Mouse (Mus musculus) midbrain, embryonic 11.5 days (tissue): ENCODE results near the gene Sv2c. TPM values are rescaled to one million over a fixed set of nuclear protein-coding genes. Genes with fewer than 3 reads are reported as not detected.

Source experiments
- ATAC-seq: fragments of 200-750 bp; cut with Nextera tagmentation; 2 replicates; pipeline ENCODE4 v1.8.0; 2017; ENCODE audit warnings: moderate TSS enrichment, moderate library complexity; ENCODE audit not compliant: low FRiP score
- DNase-seq: peaks from one replicate; pipeline ENCODE4 v3.0.0; 2015; ENCODE audit warnings: low spot score; ENCODE audit errors: missing footprints
- H3K27ac ChIP-seq: fragments of 300-500 bp; sonication (generic); 2 replicates; pipeline ENCODE4 v1.5.1; 2014; ENCODE audit warnings: low read depth, low read length
- H3K27me3 ChIP-seq: fragments of 300-500 bp; sonication (generic); 2 replicates; pipeline ENCODE4 v1.6.1; 2014; ENCODE audit warnings: mild to moderate bottlenecking, low read length, moderate library complexity, mixed read lengths; ENCODE audit not compliant: control insufficient read depth, insufficient read depth
- H3K36me3 ChIP-seq: fragments of 300-500 bp; sonication (generic); 2 replicates; pipeline ENCODE4 v1.6.1; 2014; ENCODE audit warnings: mild to moderate bottlenecking, low read length, moderate library complexity, mixed read lengths; ENCODE audit not compliant: control insufficient read depth, insufficient read depth
- H3K4me1 ChIP-seq: fragments of 300-500 bp; sonication (generic); 2 replicates; pipeline ENCODE4 v1.6.1; 2014; ENCODE audit warnings: low read length; ENCODE audit not compliant: control insufficient read depth, insufficient read depth
- H3K4me2 ChIP-seq: fragments of 300-500 bp; sonication (generic); 2 replicates; pipeline ENCODE4 v1.6.1; 2014; ENCODE audit warnings: mild to moderate bottlenecking, moderate library complexity
- H3K4me3 ChIP-seq: fragments of 300-500 bp; sonication (generic); 2 replicates; pipeline ENCODE4 v1.5.1; 2014; ENCODE audit warnings: low read depth, low read length
- H3K9ac ChIP-seq: fragments of 300-500 bp; sonication (generic); 2 replicates; pipeline ENCODE4 v1.6.1; 2014; ENCODE audit warnings: low read length
- H3K9me3 ChIP-seq: fragments of 300-500 bp; sonication (generic); 2 replicates; pipeline ENCODE4 v1.6.1; 2016; ENCODE audit warnings: low read length; ENCODE audit not compliant: control insufficient read depth
- WGBS: fragments of 180-500 bp; shearing (Covaris S2); extraction: QIAGEN DNeasy Blood & Tissue Kit; methylation state at CpG from one replicate; pipeline ENCODE4 v1.1.7; 2014; 5-methylcytosine and 5-hydroxymethylcytosine counted together
- polyA plus RNA-seq: library from polyadenylated mRNA; unstranded; fragments of >200 nt; fragmentation: Nextera tagmentation; extraction: Ambion mirVana; gene quantifications from 2 replicates; pipeline ENCODE4 v1.2.1, GENCODE M21; 2014

The Sv2c gene
- polyA plus RNA-seq, 1 experiment from 2014 or later = 1.1 TPM

DNA sequence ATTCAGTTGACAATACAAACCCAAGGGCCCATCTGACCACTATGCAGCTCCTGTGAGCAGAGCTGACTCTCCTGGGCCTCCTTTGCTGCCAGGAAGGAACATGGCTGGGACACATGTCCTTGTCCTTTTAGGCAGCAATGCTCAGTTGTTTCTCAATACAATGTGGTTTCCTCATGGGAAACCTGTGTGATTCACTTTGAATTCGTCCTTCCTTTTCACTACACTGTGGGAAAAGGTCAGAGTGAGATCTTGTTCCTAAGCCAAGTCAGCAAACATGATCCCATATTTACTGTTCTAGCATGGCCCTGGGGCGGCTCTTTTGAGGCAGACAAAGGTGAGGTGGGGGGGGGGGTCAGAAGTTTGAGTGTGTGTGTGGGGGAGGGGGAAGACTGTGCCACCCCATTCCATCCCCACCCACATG is 208.2 kb downstream of the Sv2c start:
- H3K4me3 ChIP-seq = no peak overlapping the region
- DNase-seq = peak; percentile 23
- ATAC-seq = no peak
- WGBS = 77% methylated on average over 2 of the region's 2 CpGs
- H3K9me3 ChIP-seq = no peaks in the 10 kb centered on the region
- no peaks in the 10 kb centered on the region for H3K27me3 ChIP-seq
- H3K4me2 ChIP-seq = no peak overlapping the region
- H3K9ac ChIP-seq = no peak overlapping the region
- no peaks in the 10 kb centered on the region for H3K4me1 ChIP-seq
- no peak overlapping the region for H3K27ac ChIP-seq
- H3K36me3 ChIP-seq = no peaks in the 10 kb centered on the region

GRCm38 (mm10) chr13:95922626-95923025 is 209.8 kb downstream of the Sv2c start:
- Histone ChIP-seq H3K27ac (no peak overlapping the region), H3K9me3 (no peaks in the 10 kb centered on the region), H3K4me3 (no peak overlapping the region), H3K27me3 (no peaks in the 10 kb centered on the region), H3K9ac (no peak overlapping the region), H3K4me2 (no peak overlapping the region), H3K36me3 (no peaks in the 10 kb centered on the region), H3K4me1 (no peaks in the 10 kb centered on the region)
- DNase-seq (no peak), ATAC-seq (no peak)
- WGBS = 87% methylated on average over 4 of the region's 4 CpGs

- peak; percentile 31 for DNase-seq
- Histone ChIP-seq H3K36me3 (no peaks in the 10 kb centered on the region), H3K4me1 (no peaks in the 10 kb centered on the region), H3K4me3 (no peak overlapping the region), H3K9ac (no peak overlapping the region), H3K4me2 (no peak overlapping the region), H3K27me3 (no peaks in the 10 kb centered on the region), H3K27ac (no peak overlapping the region), H3K9me3 (no peaks in the 10 kb centered on the region; the same call in 1 of the 2 replicates)
- WGBS = 93% methylated on average over 9 of the region's 9 CpGs
- no peak for ATAC-seq
Measured at GRCm38 (mm10) chr13:95918624-95919284, 213.6 kb downstream of the Sv2c start.

GRCm38 (mm10) chr13:95913046-95913406 is 219.4 kb downstream of the Sv2c start:
- Histone ChIP-seq H3K4me2 (no peak overlapping the region), H3K4me1 (no peaks in the 10 kb centered on the region), H3K4me3 (no peak overlapping the region), H3K36me3 (no peaks in the 10 kb centered on the region), H3K9me3 (no peaks in the 10 kb centered on the region; the same call in 1 of the 2 replicates), H3K27me3 (no peaks in the 10 kb centered on the region), H3K27ac (no peak overlapping the region), H3K9ac (no peak overlapping the region)
- WGBS = 81% methylated on average over 2 of the region's 2 CpGs
- DNase-seq (no peak), ATAC-seq (no peak)

GRCm38 (mm10) chr13:95912157-95913045 is 220.0 kb downstream of the Sv2c start:
- no peaks in the 10 kb centered on the region for H3K27me3 ChIP-seq
- peak; percentile 10 for DNase-seq
- no peak overlapping the region for H3K27ac ChIP-seq
- no peak overlapping the region for H3K4me2 ChIP-seq
- 89% methylated on average over 11 of the region's 11 CpGs for WGBS
- no peaks in the 10 kb centered on the region for H3K4me1 ChIP-seq
- H3K9ac ChIP-seq = no peak overlapping the region
- no peaks in the 10 kb centered on the region; the same call in 1 of the 2 replicates for H3K9me3 ChIP-seq
- no peaks in the 10 kb centered on the region for H3K36me3 ChIP-seq
- no peak overlapping the region for H3K4me3 ChIP-seq
- no peak for ATAC-seq

- H3K4me2 ChIP-seq = no peak overlapping the region
- H3K4me1 ChIP-seq = no peaks in the 10 kb centered on the region
- H3K9ac ChIP-seq = no peak overlapping the region
- 80% methylated on average over 9 of the region's 9 CpGs for whole genome bisulfite sequencing
- H3K36me3 ChIP-seq = no peaks in the 10 kb centered on the region
- no peak overlapping the region for H3K27ac ChIP-seq
- no peaks in the 10 kb centered on the region for H3K27me3 ChIP-seq
- H3K4me3 ChIP-seq = no peak overlapping the region
- DNase-seq (no peak), ATAC-seq (no peak)
- no peaks in the 10 kb centered on the region for H3K9me3 ChIP-seq
Measured at GRCm38 (mm10) chr13:95910270-95910669, 222.1 kb downstream of the Sv2c start.

DNA sequence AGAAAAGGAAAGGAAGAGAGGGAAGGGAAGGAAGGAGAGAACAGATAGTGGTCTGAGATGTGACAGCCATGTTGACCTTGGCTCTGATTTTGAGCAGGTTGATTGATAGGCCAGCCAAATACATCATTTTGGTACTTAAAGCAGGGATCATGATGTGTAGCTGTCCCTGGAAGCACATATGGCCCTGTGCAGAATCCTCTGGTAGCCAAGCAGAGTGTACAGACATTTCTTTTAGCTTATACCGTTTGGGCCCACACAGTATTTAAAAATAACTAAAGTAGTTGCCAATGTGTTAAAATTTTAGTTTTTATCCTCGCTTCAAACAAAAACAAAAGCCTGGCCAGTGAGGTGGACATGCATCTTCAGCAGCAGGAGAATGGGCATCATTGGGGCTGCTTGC is 223.1 kb downstream of the Sv2c start:
- peak; percentile 6 for DNase-seq
- no peaks in the 10 kb centered on the region for H3K27me3 ChIP-seq

More for the DNA sequence above, 223.1 kb downstream of the Sv2c start:
- no peak for ATAC-seq
- no peak overlapping the region for H3K9ac ChIP-seq
- no peak overlapping the region for H3K4me3 ChIP-seq
- no peak overlapping the region for H3K4me2 ChIP-seq
- WGBS = 81% methylated on average over 2 of the region's 2 CpGs
- H3K4me1 ChIP-seq = no peaks in the 10 kb centered on the region
- H3K36me3 ChIP-seq = no peaks in the 10 kb centered on the region
- H3K27ac ChIP-seq = no peak overlapping the region
- no peaks in the 10 kb centered on the region for H3K9me3 ChIP-seq
